Mouse (Mus musculus): ENCODE measurements around the gene Olfr1106. TPM values are rescaled to one million over a fixed set of nuclear protein-coding genes. Genes with fewer than 3 reads are reported as not detected.

Olfr1106 gene
- polyA plus RNA-seq (2016; fragmentation: Nextera tagmentation; extraction: Ambion mirVana): not detected in 2 replicates

GRCm38 (mm10) chr2:87052173-87052572, at the start of gene Olfr1106:
Gene Olfr1106, minus strand, starts transcription at chr2:87052273.
- no peak for ATAC-seq (ENCODE audit: low FRiP score)
- Histone ChIP-seq H3K4me1 (no peaks in the 10 kb centered on the region), H3K9me3 (no peaks in the 10 kb centered on the region), H3K9ac (no peak within 1 kb of the TSS), H3K4me2 (no peak within 1 kb of the TSS), H3K36me3 (replicated peaks) (no peaks in the 10 kb centered on the region), H3K27ac (no peak within 1 kb of the TSS), H3K27me3 (no peaks in the 10 kb centered on the region), H3K4me3 (replicated peaks) (no peak within 1 kb of the TSS)
- 84% methylated on average over 1 of the region's 1 CpGs for WGBS

GRCm38 (mm10) chr2:87095908-87096307, 43.8 kb upstream of the Olfr1106 start, which contains the start of gene Olfr1109:
Gene Olfr1109, minus strand, starts transcription at chr2:87096008.
- no peaks in the 10 kb centered on the region for H3K27me3 ChIP-seq

GRCm38 (mm10) chr2:87075717-87076116, 23.6 kb upstream of the Olfr1106 start, which contains the start of gene Olfr1107:
Gene Olfr1107, minus strand, starts transcription at chr2:87075817.
- no peak within 1 kb of the TSS for H3K27ac ChIP-seq
- H3K9me3 ChIP-seq: no peaks in the 10 kb centered on the region
- H3K4me3 ChIP-seq (replicated peaks): no peak within 1 kb of the TSS
- H3K27me3 ChIP-seq: no peaks in the 10 kb centered on the region
- no peak within 1 kb of the TSS for H3K4me2 ChIP-seq
- H3K9ac ChIP-seq: no peak within 1 kb of the TSS
- no peak for ATAC-seq (ENCODE audit: low FRiP score)
- WGBS: 79% methylated on average over 1 of the region's 1 CpGs
- no peaks in the 10 kb centered on the region for H3K36me3 ChIP-seq (replicated peaks)
- H3K4me1 ChIP-seq: no peaks in the 10 kb centered on the region

More at GRCm38 (mm10) chr2:87095908-87096307, 43.8 kb upstream of the Olfr1106 start, which contains the start of gene Olfr1109:
- 32% methylated on average over 1 of the region's 1 CpGs for WGBS
- Histone ChIP-seq H3K9ac (no peak within 1 kb of the TSS), H3K4me1 (no peaks in the 10 kb centered on the region), H3K9me3 (no peaks in the 10 kb centered on the region), H3K4me3 (replicated peaks) (no peak within 1 kb of the TSS), H3K36me3 (replicated peaks) (no peaks in the 10 kb centered on the region), H3K4me2 (no peak within 1 kb of the TSS), H3K27ac (no peak within 1 kb of the TSS)
- ATAC-seq (ENCODE audit: low FRiP score): no peak

GRCm38 (mm10) chr2:87036431-87036830, 15.6 kb downstream of the Olfr1106 start, which contains the start of gene Olfr1105:
Gene Olfr1105, minus strand, starts transcription at chr2:87036531.
- Histone ChIP-seq H3K27ac (no peak within 1 kb of the TSS), H3K27me3 (no peaks in the 10 kb centered on the region), H3K9ac (no peak within 1 kb of the TSS), H3K4me1 (no peaks in the 10 kb centered on the region), H3K4me2 (no peak within 1 kb of the TSS), H3K4me3 (replicated peaks) (no peak within 1 kb of the TSS), H3K9me3 (no peaks in the 10 kb centered on the region), H3K36me3 (replicated peaks) (no peaks in the 10 kb centered on the region)
- no peak for ATAC-seq (ENCODE audit: low FRiP score)

DNA sequence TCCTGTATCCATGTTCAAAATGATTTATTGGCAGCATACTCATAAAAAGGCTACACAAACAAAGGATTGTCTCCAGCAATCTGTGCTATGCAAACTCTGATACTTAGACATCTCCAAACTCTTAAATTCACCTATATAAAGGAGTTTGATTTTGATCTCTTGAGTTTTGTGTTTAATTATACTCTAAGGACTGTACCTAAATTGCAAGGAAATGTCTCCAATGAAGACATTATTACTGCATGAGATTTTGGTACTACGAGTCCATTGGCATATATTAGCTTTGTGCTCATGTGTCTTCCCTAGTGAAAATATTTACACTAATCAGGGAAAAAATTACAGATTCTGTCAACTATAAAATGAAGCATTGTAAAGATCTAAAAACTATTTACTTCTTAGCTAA, 25.1 kb downstream of the Olfr1106 start, which contains the start of gene Olfr1104:
Gene Olfr1104 (minus strand): TSS at position 101 of the 400 bp plus-strand sequence.
- Histone ChIP-seq H3K4me2 (no peak within 1 kb of the TSS), H3K27me3 (no peaks in the 10 kb centered on the region), H3K4me3 (replicated peaks) (no peak within 1 kb of the TSS), H3K36me3 (replicated peaks) (no peaks in the 10 kb centered on the region), H3K27ac (no peak within 1 kb of the TSS), H3K9ac (no peak within 1 kb of the TSS), H3K4me1 (no peaks in the 10 kb centered on the region), H3K9me3 (no peaks in the 10 kb centered on the region)
- WGBS: 87% methylated on average over 1 of the region's 1 CpGs
- ATAC-seq (ENCODE audit: low FRiP score): no peak

DNA sequence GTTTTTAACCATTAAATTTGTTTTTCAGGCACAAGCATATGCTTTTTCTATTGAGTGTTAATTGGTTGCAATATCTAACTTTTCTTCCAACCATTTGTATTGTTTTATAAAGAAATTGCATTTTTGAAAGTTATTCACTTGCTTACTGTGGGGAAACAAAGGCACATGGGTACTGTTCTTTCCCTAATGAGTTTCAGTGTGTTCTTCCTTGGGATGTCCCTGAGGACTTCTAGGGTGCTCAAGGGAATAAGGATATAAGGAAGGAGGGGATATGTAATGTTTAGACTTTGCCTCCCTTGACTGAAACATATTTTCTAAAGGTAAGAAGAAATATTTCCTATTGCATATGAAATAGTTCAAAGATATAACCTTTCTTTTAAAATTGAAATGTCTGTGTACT, 54.0 kb downstream of the Olfr1106 start, which contains the start of gene Olfr1102:
Gene Olfr1102 (plus strand): TSS at position 301 of the 400 bp plus-strand sequence.
- Histone ChIP-seq H3K4me1 (no peaks in the 10 kb centered on the region), H3K4me2 (no peak within 1 kb of the TSS), H3K9ac (no peak within 1 kb of the TSS), H3K4me3 (replicated peaks) (no peak within 1 kb of the TSS), H3K27ac (no peak within 1 kb of the TSS), H3K27me3 (no peaks in the 10 kb centered on the region), H3K36me3 (replicated peaks) (no peaks in the 10 kb centered on the region), H3K9me3 (no peaks in the 10 kb centered on the region)
- no peak for ATAC-seq (ENCODE audit: low FRiP score)

Other genes starting within 250 kb of the Olfr1106 start
- gene Olfr141, start 242.3 kb downstream of the Olfr1106 start, polyA plus RNA-seq (2016; fragmentation: Nextera tagmentation; extraction: Ambion mirVana): not detected in 2 replicates
- gene Olfr1094, start 227.6 kb downstream of the Olfr1106 start, polyA plus RNA-seq (2016; fragmentation: Nextera tagmentation; extraction: Ambion mirVana): not detected in 2 replicates
- not detected in 2 replicates for gene Olfr1095, start 200.6 kb downstream of the Olfr1106 start, polyA plus RNA-seq (2016; fragmentation: Nextera tagmentation; extraction: Ambion mirVana)
- gene Gm13723, start 177.5 kb downstream of the Olfr1106 start, polyA plus RNA-seq (2016; fragmentation: Nextera tagmentation; extraction: Ambion mirVana): not detected in 2 replicates
- not detected in 2 replicates for gene Olfr1097, start 160.1 kb downstream of the Olfr1106 start, polyA plus RNA-seq (2016; fragmentation: Nextera tagmentation; extraction: Ambion mirVana)
- not detected in 2 replicates for gene Olfr1098, start 127.7 kb downstream of the Olfr1106 start, polyA plus RNA-seq (2016; fragmentation: Nextera tagmentation; extraction: Ambion mirVana)
- not detected in 2 replicates for gene Olfr1099, start 91.6 kb downstream of the Olfr1106 start, polyA plus RNA-seq (2016; fragmentation: Nextera tagmentation; extraction: Ambion mirVana)
- not detected in 2 replicates for gene Olfr1100, start 72.3 kb downstream of the Olfr1106 start, polyA plus RNA-seq (2016; fragmentation: Nextera tagmentation; extraction: Ambion mirVana)
- not detected in 2 replicates for gene Olfr1101, start 61.1 kb downstream of the Olfr1106 start, polyA plus RNA-seq (2016; fragmentation: Nextera tagmentation; extraction: Ambion mirVana)
- not detected in 2 replicates for gene Olfr1102, start 53.9 kb downstream of the Olfr1106 start, polyA plus RNA-seq (2016; fragmentation: Nextera tagmentation; extraction: Ambion mirVana)
- not detected in 2 replicates for gene Olfr1104, start 25.2 kb downstream of the Olfr1106 start, polyA plus RNA-seq (2016; fragmentation: Nextera tagmentation; extraction: Ambion mirVana)
- not detected in 2 replicates for gene Olfr1105, start 15.7 kb downstream of the Olfr1106 start, polyA plus RNA-seq (2016; fragmentation: Nextera tagmentation; extraction: Ambion mirVana)
- not detected in 2 replicates for gene Olfr1107, start 23.5 kb upstream of the Olfr1106 start, polyA plus RNA-seq (2016; fragmentation: Nextera tagmentation; extraction: Ambion mirVana)
- not detected in 2 replicates for gene Olfr1109, start 43.7 kb upstream of the Olfr1106 start, polyA plus RNA-seq (2016; fragmentation: Nextera tagmentation; extraction: Ambion mirVana)
- gene Olfr259, start 62.3 kb upstream of the Olfr1106 start, polyA plus RNA-seq (2016; fragmentation: Nextera tagmentation; extraction: Ambion mirVana): not detected in 2 replicates
- not detected in 2 replicates for gene Olfr1110, start 88.0 kb upstream of the Olfr1106 start, polyA plus RNA-seq (2016; fragmentation: Nextera tagmentation; extraction: Ambion mirVana)
- not detected in 2 replicates for gene Olfr1111, start 100.4 kb upstream of the Olfr1106 start, polyA plus RNA-seq (2016; fragmentation: Nextera tagmentation; extraction: Ambion mirVana)
- gene Olfr1112, start 135.5 kb upstream of the Olfr1106 start, polyA plus RNA-seq (2016; fragmentation: Nextera tagmentation; extraction: Ambion mirVana): not detected in 2 replicates
- not detected in 2 replicates for gene Olfr1113, start 156.7 kb upstream of the Olfr1106 start, polyA plus RNA-seq (2016; fragmentation: Nextera tagmentation; extraction: Ambion mirVana)
- gene Olfr1115, start 195.7 kb upstream of the Olfr1106 start, polyA plus RNA-seq (2016; fragmentation: Nextera tagmentation; extraction: Ambion mirVana): not detected in 2 replicates
- gene Olfr1116, start 215.3 kb upstream of the Olfr1106 start, polyA plus RNA-seq (2016; fragmentation: Nextera tagmentation; extraction: Ambion mirVana): not detected in 2 replicates